Mouse (Mus musculus) layer of hippocampus, postnatal 25 days (tissue): ENCODE measurements around the gene Rbm47. TPM values are rescaled to one million over a fixed set of nuclear protein-coding genes. Genes with fewer than 3 reads are reported as not detected.

Source experiments
- DNase-seq, 2 experiments: peaks; one replicate each; pipeline ENCODE4 v3.0.0; 2022; ENCODE audit warnings: mixed read lengths in 2 of 2, low spot score in 1 of 2; ENCODE audit errors: extremely low spot score in 1 of 2
- total RNA-seq, 2 experiments: library from RNA; stranded (reverse); gene quantifications; 2 replicates each; pipeline ENCODE4 v1.2.3; 2021

The Rbm47 gene
- total RNA-seq, 2 experiments from 2014 or later: 1.3 TPM

DNA sequence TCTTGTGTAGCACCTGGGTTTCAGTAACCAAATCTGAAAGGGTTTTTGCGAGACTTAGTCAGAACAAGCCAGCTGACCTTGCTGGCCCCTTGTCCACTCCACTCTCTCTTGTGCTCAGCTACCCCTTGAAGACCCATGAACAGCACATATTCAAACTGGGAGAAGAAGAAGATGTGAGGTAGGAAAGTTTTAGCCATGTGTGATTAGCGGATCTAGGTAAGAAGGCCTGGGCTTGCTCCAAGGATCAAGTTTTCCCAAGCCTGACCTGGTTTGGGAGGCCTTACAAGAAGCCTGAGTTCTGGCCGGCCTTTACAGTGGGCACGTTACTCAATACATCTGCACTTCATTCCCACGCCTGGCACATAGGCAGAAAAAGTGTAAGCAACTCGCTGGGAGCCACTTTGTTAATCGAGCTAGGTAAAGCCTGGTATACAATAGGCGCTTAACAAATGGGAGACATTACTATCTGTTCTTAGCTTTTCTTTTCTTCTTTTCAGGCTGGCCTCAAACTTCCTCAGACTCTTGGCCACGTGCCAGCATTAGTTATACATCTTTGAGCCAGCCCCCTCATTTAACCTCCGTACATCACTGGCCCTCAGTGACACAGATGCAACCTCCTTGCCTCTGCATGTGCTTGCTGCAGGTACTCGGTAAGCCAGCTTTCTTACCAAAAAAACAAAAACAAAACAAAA, 37.6 kb downstream of the Rbm47 start:
- no peak for DNase-seq

DNA sequence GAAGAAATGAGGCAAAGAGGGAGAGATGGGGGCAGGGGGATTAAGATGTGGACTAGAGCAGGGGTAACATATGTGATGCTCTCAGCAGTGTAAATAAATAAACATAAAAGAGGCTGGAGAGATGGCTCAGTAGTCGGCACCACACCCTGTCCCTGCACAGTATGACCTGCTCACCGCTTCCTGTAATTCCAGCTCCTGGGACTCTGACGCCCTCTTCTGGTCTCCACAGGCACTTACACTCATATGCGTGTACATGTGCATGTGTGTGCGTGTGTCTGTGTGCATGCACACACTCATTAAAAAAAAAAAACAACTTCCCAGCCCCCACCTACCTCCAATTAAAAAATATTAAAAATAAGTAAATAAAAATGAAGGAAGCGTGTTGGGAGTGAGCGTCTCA, 38.3 kb downstream of the Rbm47 start:
- DNase-seq: no peak

DNA sequence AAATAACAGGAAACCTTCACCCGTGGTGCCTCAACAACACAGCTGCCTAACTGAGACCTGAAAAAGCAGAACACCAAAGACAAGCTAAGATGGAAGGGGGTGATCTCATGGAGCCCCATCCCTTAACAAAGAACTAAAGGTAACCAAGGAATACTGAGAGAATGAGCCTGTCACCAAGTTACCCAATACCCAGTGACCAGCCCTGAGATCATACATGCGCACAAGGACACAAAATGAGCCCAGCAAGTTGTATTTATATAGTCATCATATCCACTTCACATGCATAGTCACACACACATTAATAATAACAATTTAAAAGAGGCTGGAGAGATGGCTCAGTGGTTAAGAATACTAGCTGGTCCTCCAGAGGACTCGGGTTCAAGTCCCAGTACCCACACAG, 44.0 kb downstream of the Rbm47 start:
- no peak for DNase-seq

DNA sequence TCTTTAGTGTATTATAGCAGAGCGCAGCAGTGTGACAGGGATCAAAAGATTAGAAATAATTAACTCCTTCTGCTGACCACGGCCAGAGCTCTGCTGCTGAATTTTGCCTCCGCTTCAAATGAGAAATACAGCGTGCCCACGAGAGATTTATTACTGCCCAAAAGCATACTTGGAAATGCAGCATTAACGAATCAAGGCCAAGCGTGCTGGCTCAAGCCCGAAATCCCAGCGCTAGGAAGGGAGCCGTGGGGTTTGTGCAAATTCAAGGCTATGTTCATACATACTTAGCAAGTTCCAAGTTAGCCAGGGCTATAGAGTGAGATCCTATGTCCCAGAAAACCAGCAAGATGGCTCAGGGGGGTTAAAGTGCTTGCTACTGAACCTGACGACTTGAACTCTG, 47.5 kb downstream of the Rbm47 start:
- DNase-seq: no peak

DNA sequence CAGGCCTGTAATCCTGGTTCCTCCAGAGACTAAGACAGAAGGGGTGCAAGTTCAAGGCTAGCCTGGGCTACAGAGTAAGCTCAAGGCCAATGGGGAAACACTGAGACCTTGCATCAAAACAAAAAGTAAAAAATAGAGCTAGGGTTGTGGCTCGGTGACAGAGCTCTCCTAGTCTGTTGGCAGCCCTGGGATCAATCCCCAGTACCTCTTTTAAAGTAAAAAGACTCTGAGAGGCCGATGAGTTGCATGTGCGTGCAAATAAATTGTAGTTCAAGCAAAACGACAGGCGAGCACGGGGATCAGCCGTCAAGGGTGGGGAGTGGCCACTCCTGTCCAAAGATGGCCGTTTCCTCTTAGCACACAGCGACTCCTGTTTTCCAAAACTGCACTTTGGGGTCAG, 48.0 kb downstream of the Rbm47 start:
- DNase-seq: no peak

DNA sequence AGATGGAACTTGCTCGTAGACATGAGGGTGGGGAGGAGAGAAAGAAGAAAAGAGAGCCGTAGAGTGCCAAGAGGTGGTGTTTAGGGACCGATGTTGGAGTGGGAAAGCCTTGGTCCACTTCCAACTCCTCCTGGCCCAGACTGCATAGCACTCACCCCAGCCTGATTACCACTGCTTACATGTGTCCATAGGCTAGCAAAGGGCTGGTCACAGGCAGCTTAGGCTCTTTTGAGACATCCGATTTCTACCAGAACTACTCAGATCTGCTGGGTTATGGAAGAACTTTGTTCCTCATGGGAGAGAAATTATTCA, 48.9 kb downstream of the Rbm47 start:
- no peak for DNase-seq

DNA sequence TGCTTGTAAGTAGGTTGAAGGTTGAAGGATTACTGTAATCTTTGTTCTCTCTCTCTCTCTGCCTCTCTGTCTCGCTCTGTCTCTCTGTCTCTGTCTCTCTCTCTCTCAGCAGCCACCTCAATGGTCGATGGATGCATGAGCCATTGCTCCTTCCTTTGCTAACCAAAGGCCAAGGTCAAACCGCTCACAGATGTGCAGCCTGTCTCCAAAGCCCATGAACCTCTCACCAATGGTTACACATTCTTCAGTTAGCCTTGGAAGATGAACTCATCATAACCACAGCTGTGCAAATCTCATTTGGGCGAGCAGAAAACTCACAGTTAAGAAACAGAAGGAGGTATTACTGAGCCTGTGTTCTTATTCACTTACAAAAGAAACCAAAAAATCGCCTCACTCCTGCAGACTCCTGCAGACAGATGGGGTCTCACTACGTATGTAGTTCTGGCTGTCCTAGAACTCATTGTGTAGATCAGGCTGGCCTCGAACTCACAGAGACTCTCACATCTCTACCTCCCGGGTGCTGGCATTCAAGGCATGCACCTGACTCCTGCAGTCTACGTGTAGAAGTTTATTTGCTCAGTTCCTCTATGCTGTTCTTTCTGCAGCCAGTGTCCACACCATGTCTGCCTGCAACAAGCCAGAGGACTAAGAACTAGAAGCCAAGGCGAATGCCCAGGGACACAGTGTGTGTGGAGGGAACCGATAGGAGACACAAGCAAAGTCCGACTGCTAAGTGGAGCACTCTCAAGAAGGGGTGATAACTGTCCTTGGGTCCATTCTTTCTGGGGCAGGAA, 49.4 kb downstream of the Rbm47 start:
- DNase-seq: no peak

DNA sequence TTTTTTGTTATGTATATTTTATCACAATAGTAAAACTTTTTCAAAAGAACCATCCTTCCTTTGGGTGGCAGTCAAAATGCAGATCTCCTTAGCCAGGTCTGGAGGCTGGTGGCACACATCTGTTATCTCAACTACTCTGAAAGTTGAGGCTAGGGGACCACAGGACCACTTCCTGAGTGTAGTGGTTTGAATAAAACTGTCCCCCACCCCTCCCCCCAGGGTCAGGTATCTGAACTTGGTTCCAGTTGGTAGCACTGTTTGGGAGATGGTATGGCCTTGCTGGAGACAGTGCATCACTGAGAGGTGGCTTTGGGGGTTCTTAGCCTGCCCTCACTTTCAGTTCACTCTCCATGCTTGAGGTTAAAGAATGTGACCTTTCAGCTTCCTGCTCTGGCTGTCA, 51.7 kb downstream of the Rbm47 start:
- no peak for DNase-seq

DNA sequence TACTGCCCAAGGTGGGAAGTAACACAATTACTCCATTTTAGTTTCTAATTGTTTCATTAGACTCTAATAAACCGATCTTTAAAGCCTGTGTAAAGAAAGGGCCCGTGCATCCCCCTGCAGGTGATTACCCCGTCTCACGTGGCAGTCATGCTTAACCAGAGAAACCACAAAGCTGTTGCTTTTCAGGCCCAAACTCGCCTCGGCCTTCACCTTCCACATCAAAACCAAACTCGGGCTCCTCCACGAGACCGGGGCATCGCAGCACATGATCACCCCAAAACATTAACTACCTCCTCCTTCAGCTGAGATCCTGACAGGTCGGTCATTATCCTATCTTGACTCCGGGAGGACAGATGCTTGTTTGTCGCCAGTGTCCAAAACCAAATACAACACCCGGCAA, 58.2 kb downstream of the Rbm47 start:
- no peak for DNase-seq

DNA sequence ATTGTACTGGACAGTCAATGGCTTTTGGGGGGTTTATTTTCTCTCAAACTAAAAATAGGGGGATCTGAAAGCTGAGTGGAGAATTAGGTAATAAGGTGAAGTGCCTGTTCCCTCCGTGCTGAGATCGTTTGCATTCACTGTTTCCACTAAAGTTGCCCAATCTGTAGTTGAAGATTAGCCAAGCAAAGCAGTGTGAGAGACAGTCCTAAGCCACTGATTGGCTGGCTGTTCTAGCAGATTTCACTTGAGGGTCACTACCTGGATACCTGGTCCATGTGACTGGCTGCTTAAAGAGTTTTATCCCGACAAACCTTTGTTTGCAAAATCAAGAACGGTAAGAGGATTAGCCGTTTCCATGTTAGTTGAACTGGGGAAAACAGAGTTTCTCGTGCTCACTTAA, 58.7 kb downstream of the Rbm47 start:
- DNase-seq: no peak

DNA sequence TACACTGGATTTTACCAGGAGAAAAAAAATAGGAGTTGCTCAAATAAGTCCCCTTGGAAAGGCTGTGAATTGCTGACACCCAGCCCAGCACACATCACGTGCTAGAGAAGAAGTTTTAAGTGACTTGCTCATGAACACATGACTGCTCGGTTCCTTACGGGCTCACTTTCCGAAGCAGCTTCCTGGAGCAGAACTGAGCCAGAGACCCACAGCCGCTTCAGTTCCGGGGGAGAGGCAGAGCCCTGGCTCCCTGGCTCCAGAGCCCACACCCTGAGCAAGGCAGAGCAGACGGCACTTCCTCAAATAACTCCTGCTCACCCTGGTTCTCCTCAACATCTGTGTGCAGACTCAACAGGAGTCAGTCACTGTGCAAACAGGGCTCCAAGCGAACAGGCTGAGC, 60.9 kb downstream of the Rbm47 start:
- DNase-seq: no peak

DNA sequence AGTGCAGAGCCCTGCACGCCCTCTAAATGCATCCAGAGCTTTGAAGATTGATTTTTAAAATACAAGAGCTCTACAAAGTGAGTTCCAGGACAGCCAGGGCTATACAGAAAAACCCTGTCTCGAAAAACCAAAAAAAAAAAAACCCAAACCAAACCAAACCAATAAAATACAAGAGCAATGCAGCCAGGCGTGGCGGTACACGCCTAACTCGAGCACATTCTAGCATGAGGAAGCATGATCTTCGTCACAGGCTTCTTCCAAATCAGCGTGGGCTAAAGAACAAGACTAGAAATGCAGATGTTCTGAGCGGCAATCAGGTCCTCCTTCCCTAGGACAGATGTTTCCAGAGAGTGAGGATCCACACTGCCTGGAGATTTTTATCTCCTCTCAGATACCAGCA, 66.5 kb downstream of the Rbm47 start:
- DNase-seq: no peak

DNA sequence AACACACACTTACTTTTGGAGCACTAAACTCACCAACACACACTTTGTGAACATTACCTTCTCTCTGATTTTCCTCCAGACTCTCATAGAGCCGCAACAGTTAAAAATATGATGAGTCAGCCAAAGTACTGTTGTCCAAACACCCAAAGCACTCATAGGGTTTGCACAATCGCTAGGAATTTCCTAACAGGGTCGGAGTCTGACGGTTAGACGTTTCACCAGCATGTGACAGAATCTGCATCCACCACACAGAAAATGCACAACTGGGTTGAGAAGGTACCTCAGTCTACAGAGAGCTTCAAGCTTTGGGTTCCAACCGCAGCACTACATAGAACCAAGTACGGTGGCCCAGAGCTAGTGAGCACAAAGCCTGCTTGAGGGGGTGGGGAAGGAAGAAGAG, 67.0 kb downstream of the Rbm47 start:
- no peak for DNase-seq

DNA sequence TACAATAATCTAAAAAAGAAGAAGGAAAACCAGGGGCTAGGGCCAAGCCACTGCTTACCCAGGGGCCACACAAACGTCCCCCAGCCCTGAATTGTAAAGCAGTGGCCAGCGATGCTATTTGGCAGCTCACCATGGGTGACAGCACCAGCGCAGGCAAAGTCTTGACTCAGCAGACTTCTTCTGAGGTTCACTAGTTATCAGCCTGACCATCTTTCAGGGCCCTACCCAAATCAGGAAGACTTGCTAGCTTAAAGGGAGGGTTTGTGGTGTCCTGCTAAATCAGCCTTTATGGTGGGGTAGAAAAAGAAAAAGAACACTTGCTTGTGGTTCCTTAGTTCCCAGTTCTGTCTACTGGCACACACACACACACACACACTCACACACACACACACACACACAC, 67.6 kb downstream of the Rbm47 start:
- no peak for DNase-seq

DNA sequence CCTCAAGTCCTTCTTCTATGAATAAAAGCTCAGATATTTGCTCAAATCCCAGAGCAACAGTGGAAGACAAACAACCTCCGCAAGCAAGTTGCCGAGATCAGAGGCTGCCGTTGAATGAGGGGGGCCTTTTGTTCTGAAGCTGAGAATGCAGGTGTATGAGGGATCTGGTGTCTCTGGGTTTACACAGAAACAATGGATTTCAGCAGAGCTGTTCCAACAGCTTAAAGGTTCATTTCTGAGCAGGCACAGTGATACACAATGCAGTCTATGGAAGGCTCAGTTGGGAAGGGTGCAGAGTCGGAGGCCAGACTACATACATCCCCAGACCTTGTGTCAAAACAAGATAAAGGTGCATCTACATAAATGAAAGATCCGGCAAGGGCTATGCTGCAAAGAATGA, 69.5 kb downstream of the Rbm47 start:
- DNase-seq: no peak

DNA sequence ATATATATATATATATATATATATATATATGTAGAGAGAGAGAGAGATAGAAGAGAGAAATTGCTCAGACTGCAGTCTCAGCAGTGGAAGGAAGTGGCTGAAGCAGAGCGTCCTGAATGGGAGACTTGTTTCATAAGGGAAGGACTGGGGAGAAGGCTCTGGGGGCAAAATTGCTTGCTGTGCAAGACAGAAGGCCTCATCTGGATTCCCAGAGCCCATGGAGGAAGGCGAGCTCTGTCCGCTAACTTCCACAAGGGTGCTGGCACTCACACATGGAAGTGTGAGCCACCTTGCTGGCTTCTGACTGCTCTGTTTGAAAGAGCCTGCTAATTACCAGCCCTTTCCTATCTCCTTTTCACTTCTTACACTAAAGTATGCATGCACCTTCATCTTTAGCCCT, 70.1 kb downstream of the Rbm47 start:
- DNase-seq: no peak

DNA sequence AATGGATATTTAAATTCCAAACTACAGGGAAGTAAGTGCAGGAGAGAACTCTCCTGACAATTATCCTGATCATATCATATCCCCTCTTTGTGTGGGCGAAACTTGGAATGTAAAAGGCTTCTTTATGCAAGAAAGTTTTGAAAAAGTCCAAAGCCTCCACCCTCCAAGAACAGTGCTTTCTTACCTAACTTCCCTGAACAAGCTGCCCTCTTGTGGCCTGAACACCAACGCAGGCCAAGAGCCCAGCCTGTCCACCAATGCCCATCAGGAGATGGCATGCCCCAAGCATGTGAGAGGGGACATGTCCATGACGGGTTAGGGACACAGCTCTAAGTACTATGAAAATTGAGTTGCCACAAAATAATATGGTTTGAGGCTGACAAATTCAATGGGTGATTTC, 71.3 kb downstream of the Rbm47 start:
- DNase-seq: no peak

DNA sequence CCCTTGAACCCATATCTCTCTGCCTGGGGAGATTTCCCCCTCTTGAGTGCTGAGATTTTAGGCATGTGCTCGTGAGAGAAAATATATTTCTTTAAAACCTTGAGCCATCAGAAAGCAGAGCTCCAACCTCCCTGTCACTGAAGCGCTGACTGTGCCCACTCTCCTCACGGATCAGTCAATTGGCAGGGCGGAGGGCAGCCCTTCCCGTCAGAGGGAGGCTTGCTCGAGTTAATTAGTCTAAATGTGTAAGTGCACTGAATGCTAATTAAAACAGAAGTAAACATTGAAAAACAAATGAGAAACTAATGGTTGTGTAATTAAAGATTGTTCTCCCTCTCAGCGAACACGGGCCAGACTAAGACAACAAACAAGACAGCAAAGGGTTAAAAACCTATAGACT, 72.6 kb downstream of the Rbm47 start:
- no peak for DNase-seq

DNA sequence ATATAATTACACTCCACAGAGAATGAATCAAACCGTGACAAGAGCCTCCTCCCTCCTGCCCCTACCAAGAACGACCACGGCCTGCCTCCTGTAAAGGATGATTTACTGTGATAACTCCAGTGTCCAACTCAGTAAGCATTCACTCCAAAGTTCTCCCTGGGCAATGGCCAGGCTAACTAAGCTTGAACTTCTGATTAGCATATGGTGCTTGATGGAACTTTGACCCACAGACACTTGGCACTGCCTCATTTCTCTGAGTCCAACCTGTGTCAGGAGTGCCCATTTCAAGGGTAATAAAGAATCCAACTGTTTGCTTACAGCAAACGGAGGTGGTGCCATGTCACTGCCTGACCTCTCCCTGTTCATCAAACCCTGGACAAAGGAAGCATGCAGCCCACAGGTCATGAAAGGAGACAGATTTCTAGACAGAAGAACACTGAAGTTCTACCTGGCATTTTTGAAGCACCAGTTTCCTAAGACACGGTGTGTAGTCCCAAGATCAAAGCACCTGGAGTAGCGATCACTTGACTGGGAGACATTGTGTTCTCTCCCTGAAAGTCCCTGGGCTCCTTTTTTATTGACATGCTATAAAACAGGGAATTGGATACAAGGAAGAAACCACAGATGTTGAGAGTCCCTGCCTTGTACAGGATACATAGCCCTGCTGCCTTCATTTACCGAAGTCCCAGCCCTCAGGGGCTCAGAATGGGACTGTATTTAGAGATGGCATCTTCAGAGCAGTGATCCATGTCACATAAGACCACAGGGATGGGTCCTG, 74.6 kb downstream of the Rbm47 start:
- no peak for DNase-seq

DNA sequence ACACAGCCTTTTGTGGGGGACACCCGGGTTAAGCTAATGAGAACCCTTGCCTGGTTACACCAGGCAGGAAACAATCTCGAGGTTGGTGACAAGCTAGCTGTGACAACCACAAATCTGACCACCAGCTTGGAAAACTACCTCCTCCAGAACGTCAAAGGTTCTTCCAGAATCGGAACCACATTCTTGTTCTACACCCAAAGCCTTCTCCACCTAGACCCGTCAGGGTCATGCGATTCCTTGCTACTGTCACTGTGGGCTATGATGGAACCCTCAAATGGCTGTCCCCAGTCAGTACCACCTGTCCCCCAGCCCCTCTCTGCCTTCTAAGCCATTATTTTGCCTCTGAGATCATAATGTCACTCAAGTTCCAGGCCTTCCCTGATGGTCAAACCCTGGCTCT, 76.8 kb downstream of the Rbm47 start:
- no peak for DNase-seq

DNA sequence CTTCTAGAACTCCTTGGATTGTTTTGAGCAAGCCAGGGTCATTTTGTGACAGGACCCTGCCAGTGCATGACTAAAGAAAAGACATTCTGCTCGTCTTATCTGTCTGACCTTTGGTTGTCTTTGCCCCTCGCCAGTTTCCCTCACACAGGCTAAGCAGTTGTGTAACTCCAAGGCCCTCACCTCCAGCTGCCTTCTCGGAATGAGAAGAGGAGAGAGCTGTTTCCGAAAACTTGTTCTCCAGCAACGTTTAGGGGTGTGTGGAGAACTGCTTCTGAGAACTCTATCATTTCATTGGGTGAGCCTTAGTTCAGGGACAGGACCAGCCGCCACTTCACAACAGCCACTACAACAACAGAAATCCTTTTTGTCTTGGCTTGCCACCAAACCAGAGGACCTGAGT, 77.8 kb downstream of the Rbm47 start:
- DNase-seq: no peak

DNA sequence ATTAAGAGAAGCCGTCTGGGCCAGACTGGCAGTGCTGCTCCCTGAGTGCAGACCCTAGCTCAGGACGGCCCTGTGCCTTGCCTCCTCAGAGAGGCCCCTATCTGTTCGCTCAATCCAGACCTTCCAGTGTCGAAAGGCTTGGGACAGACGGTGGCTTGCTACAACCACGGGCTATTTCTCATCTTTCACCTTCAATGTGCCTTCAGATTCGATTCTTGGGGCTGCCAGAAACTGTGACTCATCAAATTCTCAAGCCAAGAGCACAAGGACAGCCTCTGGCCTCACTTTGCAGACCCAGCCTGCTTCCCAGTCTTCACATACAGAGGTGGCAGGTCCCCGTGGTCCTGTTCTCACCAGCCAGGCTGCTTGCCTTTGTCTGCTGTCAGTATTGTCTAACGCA, 82.9 kb downstream of the Rbm47 start:
- DNase-seq: no peak
